Mouse (Mus musculus) granulocyte monocyte progenitor cell, adult 5-6 weeks (primary cell): ENCODE measurements around the gene Wdr66. TPM values are rescaled to one million over a fixed set of nuclear protein-coding genes. Genes with fewer than 3 reads are reported as not detected.

Experiments
- ATAC-seq: replicated peaks from 2 replicates; pipeline ENCODE4 v1.8.0; 2016; ENCODE audit warnings: mild to moderate bottlenecking, moderate TSS enrichment, inconsistent platforms; ENCODE audit not compliant: poor library complexity, severe bottlenecking
- total RNA-seq, 2 experiments: library from RNA; stranded (forward) in 1 of 2; stranded (reverse) in 1 of 2; fragments of 200-712, 200-1000 nt in 1 of 2; fragments of >200 nt in 1 of 2; fragmentation: Nextera tagmentation in 1 of 2; gene quantifications; 2 replicates each; pipeline ENCODE4 v1.2.3; 2014 to 2017

Gene Wdr66
- total RNA-seq, 2 experiments from 2014 or later = 0.99 TPM; not detected in 1

GRCm38 (mm10) chr5:123268477-123269474 lies 16.9 kb downstream of the Wdr66 start:
- no peak for ATAC-seq

- no peak for ATAC-seq
These were observed 19.0 kb downstream of the Wdr66 start for GRCm38 (mm10) chr5:123270917-123271316.

- no peak for ATAC-seq
These were observed 21.0 kb downstream of the Wdr66 start for GRCm38 (mm10) chr5:123272927-123273326.

- ATAC-seq = no peak
These were observed 24.9 kb downstream of the Wdr66 start for GRCm38 (mm10) chr5:123276636-123277341.

GRCm38 (mm10) chr5:123277342-123277701 lies 25.4 kb downstream of the Wdr66 start:
- ATAC-seq = no peak

- ATAC-seq = no peak
These were observed 25.8 kb downstream of the Wdr66 start for GRCm38 (mm10) chr5:123277704-123278103.

- no peak for ATAC-seq
These were observed 27.3 kb downstream of the Wdr66 start for GRCm38 (mm10) chr5:123279248-123279647.

GRCm38 (mm10) chr5:123281336-123282136 lies 29.6 kb downstream of the Wdr66 start:
- ATAC-seq = no peak

GRCm38 (mm10) chr5:123285174-123285573 lies 33.3 kb downstream of the Wdr66 start:
- no peak for ATAC-seq

- peak; percentile 37 for ATAC-seq
These were observed 36.2 kb downstream of the Wdr66 start for GRCm38 (mm10) chr5:123288079-123288478.

- no peak for ATAC-seq
These were observed 42.8 kb downstream of the Wdr66 start for GRCm38 (mm10) chr5:123294653-123295052.

- no peak for ATAC-seq
These were observed 44.4 kb downstream of the Wdr66 start for GRCm38 (mm10) chr5:123296224-123296806.

GRCm38 (mm10) chr5:123296972-123297754 lies 45.3 kb downstream of the Wdr66 start:
- no peak for ATAC-seq

- no peak for ATAC-seq
These were observed 45.9 kb downstream of the Wdr66 start for GRCm38 (mm10) chr5:123297830-123298229.

GRCm38 (mm10) chr5:123298526-123298925 lies 46.6 kb downstream of the Wdr66 start:
- ATAC-seq = no peak

GRCm38 (mm10) chr5:123300496-123301034 lies 48.7 kb downstream of the Wdr66 start:
- no peak for ATAC-seq

GRCm38 (mm10) chr5:123301780-123302521 lies 50.0 kb downstream of the Wdr66 start:
- no peak for ATAC-seq

GRCm38 (mm10) chr5:123307630-123308282 lies 55.9 kb downstream of the Wdr66 start:
- no peak for ATAC-seq
